Mouse (Mus musculus): ENCODE measurements around the gene Kpna4. TPM values are rescaled to one million over a fixed set of nuclear protein-coding genes. Genes with fewer than 3 reads are reported as not detected.

The Kpna4 gene
- polyA plus RNA-seq, 1 experiment from 2014 or later = 27.3 TPM

DNA sequence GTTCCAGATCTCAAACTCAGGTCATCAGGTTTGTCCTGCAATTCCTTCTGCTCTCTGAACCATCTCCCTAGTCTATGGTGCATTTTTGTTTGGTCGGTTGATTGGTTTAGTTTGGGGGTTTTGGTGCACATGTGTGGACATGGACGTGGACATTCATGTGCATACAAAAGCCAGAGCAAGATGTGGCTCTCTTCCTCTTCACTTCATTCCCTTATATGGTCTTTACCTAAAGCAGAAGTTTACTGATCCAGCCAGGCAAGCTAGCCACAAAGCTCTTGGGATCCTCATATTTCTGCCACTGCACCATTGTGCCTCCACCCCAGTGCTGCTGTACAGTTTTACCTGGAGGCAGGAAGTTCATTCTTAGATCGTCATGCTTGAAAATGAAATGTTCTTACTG lies 109.7 kb downstream of the Kpna4 start:
- no peak overlapping the region for H3K4me3 ChIP-seq (ENCODE audit: low read depth, low read length)
- WGBS (ENCODE audit: insufficient replicate concordance) = 92% methylated on average over 3 of the region's 3 CpGs
- H3K36me3 ChIP-seq (ENCODE audit: control insufficient read depth, insufficient read depth, low read length) = peaks cover 25% of the 10 kb centered on the region
- H3K27me3 ChIP-seq (ENCODE audit: control insufficient read depth, insufficient read depth, low read length) = no peaks in the 10 kb centered on the region
- H3K27ac ChIP-seq (ENCODE audit: low read depth, low read length) = no peak overlapping the region
- ATAC-seq (replicated peaks; ENCODE audit: insufficient number of reproducible peaks, low FRiP score, low TSS enrichment) = no peak
- H3K4me2 ChIP-seq = no peak overlapping the region
- H3K9ac ChIP-seq (ENCODE audit: low read depth, low read length) = no peak overlapping the region
- H3K4me1 ChIP-seq (ENCODE audit: control insufficient read depth, insufficient read depth, low read length) = no peaks in the 10 kb centered on the region
- H3K9me3 ChIP-seq (replicated peaks; ENCODE audit: control insufficient read depth, low read length) = no peaks in the 10 kb centered on the region

Other genes with a start within 250 kb of the Kpna4 start
- 8.3 and 9.5 TPM in 2 replicates for gene Ift80, start 122.5 kb downstream of the Kpna4 start, polyA plus RNA-seq (2014; fragmentation: Nextera tagmentation; extraction: Ambion mirVana)
- 165 and 180 TPM in 2 replicates for gene Smc4, start 122.4 kb downstream of the Kpna4 start, polyA plus RNA-seq (2014; fragmentation: Nextera tagmentation; extraction: Ambion mirVana)
- 104 and 110 TPM in 2 replicates for gene Trim59, start 82.4 kb downstream of the Kpna4 start, polyA plus RNA-seq (2014; fragmentation: Nextera tagmentation; extraction: Ambion mirVana)
- gene Arl14, start 95.3 kb upstream of the Kpna4 start, polyA plus RNA-seq (2014; fragmentation: Nextera tagmentation; extraction: Ambion mirVana) = not detected in 2 replicates
- 5.6 and 8.8 TPM in 2 replicates for gene Ppm1l, start 189.7 kb upstream of the Kpna4 start, polyA plus RNA-seq (2014; fragmentation: Nextera tagmentation; extraction: Ambion mirVana)

Data from heart, embryonic 11.5 days (tissue).